Mouse (Mus musculus) thymus, adult 2 months (tissue): ENCODE results near the gene Fnip2. TPM values are rescaled to one million over a fixed set of nuclear protein-coding genes. Genes with fewer than 3 reads are reported as not detected.

ENCODE experiments used
- DNase-seq: peaks from one replicate; pipeline ENCODE4 v3.0.0; 2021
- H3K27ac ChIP-seq: fragments of 200-500 bp; 2 replicates; pipeline ENCODE4 v1.5.1; 2012; ENCODE audit warnings: low read length, control low read depth; ENCODE audit not compliant: control insufficient read depth, insufficient read depth
- H3K27me3 ChIP-seq: fragments of 200-500 bp; 2 replicates; pipeline ENCODE4 v1.6.1; 2012; ENCODE audit warnings: mild to moderate bottlenecking, low read length, moderate library complexity, mixed read lengths; ENCODE audit not compliant: control insufficient read depth, insufficient read depth
- H3K36me3 ChIP-seq: fragments of 200-500 bp; 2 replicates; pipeline ENCODE4 v1.6.1; 2012; ENCODE audit warnings: mild to moderate bottlenecking, low read length, moderate library complexity; ENCODE audit not compliant: control insufficient read depth, insufficient read depth
- H3K4me1 ChIP-seq: fragments of 200-500 bp; replicated peaks from 2 replicates; pipeline ENCODE4 v1.6.1; 2012; ENCODE audit warnings: low read length; ENCODE audit not compliant: control insufficient read depth, insufficient read depth
- H3K4me3 ChIP-seq: fragments of 200-500 bp; 2 replicates; pipeline ENCODE4 v1.5.1; 2012; ENCODE audit warnings: mild to moderate bottlenecking, low read length, control low read depth, moderate library complexity; ENCODE audit not compliant: control insufficient read depth, insufficient read depth
- CTCF ChIP-seq: fragments of 200-500 bp; IDR thresholded peaks from 2 replicates; pipeline ENCODE4 v1.5.1; 2012; ENCODE audit warnings: mild to moderate bottlenecking, control low read depth, low read length, moderate library complexity, borderline replicate concordance; ENCODE audit not compliant: control insufficient read depth, poor library complexity, insufficient read depth; ENCODE audit errors: extremely low read depth
- POLR2A ChIP-seq: fragments of 200-500 bp; IDR thresholded peaks from 2 replicates; pipeline ENCODE4 v1.6.1; 2012; ENCODE audit warnings: mild to moderate bottlenecking, low read length, control low read depth, moderate library complexity; ENCODE audit not compliant: control insufficient read depth, poor library complexity, insufficient read depth; ENCODE audit errors: extremely low read depth
- WGBS: fragments of 180-500 bp; shearing (Covaris S2); methylation state at CpG from one replicate; pipeline ENCODE4 v1.1.7; 2018; 5-methylcytosine and 5-hydroxymethylcytosine counted together
- polyA plus RNA-seq: library from polyadenylated mRNA; depleted of rRNA; stranded (reverse); fragments of >200 nt; gene quantifications from 2 replicates; pipeline ENCODE4 v1.2.3, GENCODE M21; 2012

The Fnip2 gene
- polyA plus RNA-seq, 1 experiment: 2.7 TPM

- Histone ChIP-seq H3K4me3 (no peak overlapping the region), H3K27me3 (no peaks in the 10 kb centered on the region), H3K36me3 (no peaks in the 10 kb centered on the region), H3K4me1 (no peaks in the 10 kb centered on the region), H3K27ac (no peak overlapping the region)
- DNase-seq: no peak
- TF ChIP-seq CTCF: no peak
- TF ChIP-seq POLR2A: no peak
Observed at GRCm38 (mm10) chr3:79539656-79540055, 27.9 kb downstream of the Fnip2 start.

GRCm38 (mm10) chr3:79539124-79539523 is 28.5 kb downstream of the Fnip2 start:
- DNase-seq: no peak
- no peaks in the 10 kb centered on the region for H3K36me3 ChIP-seq
- no peaks in the 10 kb centered on the region for H3K27me3 ChIP-seq
- no peak overlapping the region for H3K4me3 ChIP-seq
- no peak overlapping the region for H3K27ac ChIP-seq
- no peaks in the 10 kb centered on the region for H3K4me1 ChIP-seq
- 90% methylated on average over 3 of the region's 3 CpGs for WGBS
- TF ChIP-seq CTCF (no peak), POLR2A (no peak)

GRCm38 (mm10) chr3:79538342-79538741 is 29.3 kb downstream of the Fnip2 start:
- H3K27ac ChIP-seq: no peak overlapping the region
- 98% methylated on average over 3 of the region's 3 CpGs for WGBS

GRCm38 (mm10) chr3:79537626-79538203 is 29.9 kb downstream of the Fnip2 start:
- DNase-seq: no peak
- H3K27ac ChIP-seq: no peak overlapping the region
- WGBS: 83% methylated on average over 3 of the region's 3 CpGs
- H3K4me3 ChIP-seq: no peak overlapping the region
- H3K4me1 ChIP-seq: no peaks in the 10 kb centered on the region
- no peak for TF ChIP-seq POLR2A
- TF ChIP-seq CTCF: no peak
- H3K36me3 ChIP-seq: no peaks in the 10 kb centered on the region
- no peaks in the 10 kb centered on the region for H3K27me3 ChIP-seq

More at GRCm38 (mm10) chr3:79538342-79538741, 29.3 kb downstream of the Fnip2 start:
- Histone ChIP-seq H3K27me3 (no peaks in the 10 kb centered on the region), H3K36me3 (no peaks in the 10 kb centered on the region), H3K4me3 (no peak overlapping the region), H3K4me1 (no peaks in the 10 kb centered on the region)
- DNase-seq: no peak
- TF ChIP-seq CTCF (no peak), POLR2A (no peak)

- no peaks in the 10 kb centered on the region for H3K36me3 ChIP-seq
- no peak for DNase-seq
- H3K4me3 ChIP-seq: no peak overlapping the region
- H3K27ac ChIP-seq: no peak overlapping the region
- WGBS: 75% methylated on average over 7 of the region's 7 CpGs
- no peaks in the 10 kb centered on the region for H3K4me1 ChIP-seq
- TF ChIP-seq CTCF: no peak
- TF ChIP-seq POLR2A: no peak
- no peaks in the 10 kb centered on the region for H3K27me3 ChIP-seq
Observed at GRCm38 (mm10) chr3:79537023-79537422, 30.6 kb downstream of the Fnip2 start.

GRCm38 (mm10) chr3:79531581-79532271 is 35.9 kb downstream of the Fnip2 start:
- TF ChIP-seq POLR2A (no peak), CTCF (no peak)
- no peak overlapping the region for H3K4me3 ChIP-seq
- no peaks in the 10 kb centered on the region for H3K36me3 ChIP-seq
- no peak overlapping the region for H3K27ac ChIP-seq
- no peaks in the 10 kb centered on the region for H3K4me1 ChIP-seq
- no peaks in the 10 kb centered on the region for H3K27me3 ChIP-seq
- WGBS: 14% methylated on average over 9 of the region's 9 CpGs
- no peak for DNase-seq
